Mouse (Mus musculus) urinary bladder, postnatal 25 days (tissue): ENCODE data around the gene Fam155a.
"Not testable (repeated sequence)": the region's sequence is repeated elsewhere in the genome, so short reads cannot be mapped to it uniquely, and the experiment has no call there.

Source experiments
- DNase-seq: peaks from one replicate; pipeline ENCODE4 v3.0.0; 2022; ENCODE audit warnings: low spot score

Gene Fam155a

DNA sequence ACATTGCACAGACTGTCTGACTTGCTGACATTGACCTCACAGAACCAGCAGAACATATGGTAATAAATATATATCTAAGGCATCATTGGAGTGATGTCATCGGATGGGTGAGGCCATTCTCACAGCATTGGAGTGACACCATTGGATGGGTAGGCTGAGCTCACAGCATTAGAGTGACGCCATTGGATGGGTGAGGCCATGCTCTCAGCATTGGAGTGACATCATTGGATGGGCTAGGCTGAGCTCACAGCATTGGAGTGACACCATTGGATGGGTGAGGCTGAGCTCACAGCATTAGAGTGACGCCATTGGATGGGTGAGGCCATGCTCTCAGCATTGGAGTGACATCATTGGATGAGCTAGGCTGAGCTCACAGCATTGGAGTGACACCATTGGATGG lies 110.9 kb downstream of the Fam155a start:
- DNase-seq = not testable (repeated sequence)

DNA sequence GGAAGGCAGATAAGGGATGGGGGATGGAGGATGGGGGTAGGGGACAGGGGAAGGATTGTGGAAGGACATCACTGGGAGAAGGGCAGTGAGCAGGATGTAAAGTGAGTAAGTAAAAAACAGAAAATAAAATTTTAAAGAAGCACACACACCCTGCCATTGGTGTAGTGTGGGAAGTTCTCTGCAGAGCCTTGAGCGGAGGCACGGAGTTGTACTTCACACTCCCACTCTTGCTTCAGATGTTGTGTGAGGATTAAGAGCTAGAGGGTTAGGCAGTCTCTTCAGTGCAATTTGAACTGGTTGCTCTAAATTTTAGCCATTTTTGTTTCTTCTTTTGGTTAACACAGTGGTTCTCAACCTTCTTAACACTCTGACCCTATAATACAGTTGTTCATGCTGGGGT lies 114.1 kb downstream of the Fam155a start:
- no peak for DNase-seq

DNA sequence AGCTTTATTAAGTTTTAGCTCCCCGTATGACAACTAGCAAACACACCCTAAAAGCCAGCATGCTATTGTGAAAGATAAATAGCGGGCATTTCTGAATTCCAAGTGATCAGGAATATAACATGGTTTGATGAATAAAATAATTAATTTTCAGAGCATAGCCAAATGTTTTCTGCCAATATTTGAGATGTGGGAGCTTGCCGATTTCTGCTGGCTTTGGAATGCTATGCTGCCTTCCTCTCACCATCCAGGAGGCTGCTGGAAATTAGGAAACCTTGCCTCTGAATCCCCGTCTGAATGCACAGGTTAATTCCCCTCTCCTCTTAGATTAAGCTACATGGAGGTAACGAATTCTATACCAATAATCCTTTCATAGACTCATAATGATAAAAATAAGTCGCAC lies 116.1 kb downstream of the Fam155a start:
- no peak for DNase-seq

DNA sequence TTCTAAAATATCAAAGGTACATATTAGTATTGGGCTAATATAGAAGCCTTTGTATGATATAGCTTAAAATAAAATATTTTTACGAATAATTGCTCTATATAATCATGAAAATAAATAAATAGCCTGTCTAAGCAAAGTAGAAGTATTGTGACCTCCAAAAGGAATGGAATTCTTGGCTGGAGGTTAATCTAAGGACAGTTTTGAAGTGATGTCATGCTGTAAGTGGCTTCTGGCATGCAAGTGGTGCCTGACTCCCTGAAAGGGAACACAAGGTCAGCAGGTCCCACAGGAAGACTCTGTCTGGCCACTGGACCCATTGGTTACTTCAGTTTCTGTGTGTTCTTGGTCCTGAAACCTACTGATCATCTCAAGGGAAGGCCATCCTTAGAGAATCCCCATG lies 117.3 kb downstream of the Fam155a start:
- DNase-seq = no peak

DNA sequence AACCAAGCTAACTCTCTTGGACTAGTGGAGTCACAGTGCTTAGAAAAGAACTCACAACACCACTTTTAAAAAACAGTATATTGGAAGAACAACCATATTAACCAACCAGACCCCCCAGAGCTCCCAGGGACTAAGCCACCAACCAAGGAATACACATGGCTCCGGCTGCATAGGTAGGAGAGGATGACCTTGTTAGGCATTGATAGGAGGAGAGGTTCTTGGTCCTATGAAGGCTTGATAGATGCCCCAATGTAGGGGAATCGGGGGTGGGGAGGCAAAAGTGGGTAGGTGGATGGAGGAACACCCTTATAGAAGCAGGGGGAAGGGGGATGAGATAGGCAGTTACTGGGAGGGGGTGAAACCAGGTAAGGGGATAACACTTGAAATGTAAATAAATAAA lies 132.8 kb downstream of the Fam155a start:
- no peak for DNase-seq

DNA sequence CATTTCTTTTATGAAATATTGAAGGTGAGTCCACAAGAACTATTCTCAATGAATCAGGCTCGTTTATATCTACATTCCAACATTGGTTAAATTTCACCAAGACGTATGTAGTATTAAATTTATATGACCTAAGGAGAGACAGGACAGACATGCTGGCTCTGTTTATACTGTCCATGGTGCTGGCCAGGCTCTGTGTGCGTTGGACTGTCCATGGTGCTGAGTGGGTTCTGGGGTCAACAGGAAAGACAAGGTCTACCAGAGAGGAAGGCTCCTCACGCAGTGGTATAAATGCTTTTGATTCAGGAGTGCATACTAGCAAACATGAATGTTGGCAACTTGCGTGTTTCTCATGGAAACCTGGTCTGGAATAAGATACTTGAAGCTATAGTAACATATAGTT lies 135.7 kb downstream of the Fam155a start:
- no peak for DNase-seq

DNA sequence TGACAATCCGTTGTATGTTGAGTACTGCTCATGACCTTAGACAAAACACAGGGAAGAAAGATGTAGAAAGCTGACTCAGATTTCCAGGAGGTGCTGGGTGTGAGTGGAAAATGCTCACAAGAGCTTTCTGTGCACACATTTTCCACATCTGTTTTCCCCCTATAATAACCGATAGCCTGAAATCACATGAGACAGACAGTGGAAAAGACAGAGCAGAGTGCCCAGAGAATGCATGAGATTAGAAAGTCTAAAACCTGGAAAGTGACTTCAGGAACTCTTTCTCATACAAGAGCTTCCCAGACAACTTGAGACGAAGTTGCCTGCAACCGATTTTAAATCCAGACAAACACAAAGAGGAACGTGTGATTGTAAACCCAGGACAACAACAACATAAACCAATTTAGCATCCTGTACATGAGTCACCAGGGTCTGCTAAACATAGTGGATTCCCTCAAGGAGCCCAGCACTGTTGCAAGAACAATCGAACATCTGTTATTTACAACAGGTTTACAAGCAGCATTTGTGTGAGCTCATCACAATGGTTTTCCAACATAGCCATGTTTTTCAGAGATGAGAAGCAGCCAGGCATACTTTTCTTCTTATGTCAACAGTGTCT lies 163.8 kb downstream of the Fam155a start:
- no peak for DNase-seq

DNA sequence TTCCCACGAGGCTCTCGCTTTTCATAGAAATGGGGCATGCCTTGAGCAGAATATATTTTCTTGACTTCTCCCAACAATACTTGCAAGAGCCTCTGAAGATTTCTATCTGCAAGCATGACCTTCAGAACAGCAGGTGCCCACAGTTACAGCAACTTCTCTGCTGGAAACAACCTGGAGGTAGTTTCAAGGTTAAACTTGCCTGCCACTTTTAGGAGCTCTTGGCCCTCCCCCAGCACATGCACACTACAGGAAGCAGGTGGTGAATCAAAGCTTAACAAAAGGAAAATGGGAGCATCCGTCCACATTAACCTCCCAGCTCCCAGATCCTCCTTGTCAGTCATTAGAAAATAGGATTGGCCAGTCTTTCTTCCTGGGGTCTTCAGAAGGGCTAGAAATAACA lies 175.0 kb downstream of the Fam155a start:
- no peak for DNase-seq

DNA sequence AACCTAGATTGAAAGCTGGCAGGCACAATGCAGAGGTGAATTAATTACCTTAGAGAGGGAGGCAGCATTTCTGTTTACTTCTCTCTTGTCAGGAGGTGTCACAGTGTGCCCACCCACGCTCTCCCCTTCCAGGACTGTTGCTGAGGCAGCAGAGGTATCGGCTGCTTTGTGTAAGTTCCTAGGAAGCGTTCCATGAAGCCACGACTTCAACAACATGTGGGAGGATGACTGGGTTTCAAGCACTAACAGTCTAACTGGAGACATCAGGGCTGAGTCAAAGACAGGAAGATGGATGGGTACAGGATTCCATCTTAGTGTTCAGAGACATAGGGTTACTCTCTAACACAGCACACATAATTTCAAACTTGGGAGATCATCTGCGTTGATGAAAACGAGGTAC lies 189.1 kb downstream of the Fam155a start:
- no peak for DNase-seq

DNA sequence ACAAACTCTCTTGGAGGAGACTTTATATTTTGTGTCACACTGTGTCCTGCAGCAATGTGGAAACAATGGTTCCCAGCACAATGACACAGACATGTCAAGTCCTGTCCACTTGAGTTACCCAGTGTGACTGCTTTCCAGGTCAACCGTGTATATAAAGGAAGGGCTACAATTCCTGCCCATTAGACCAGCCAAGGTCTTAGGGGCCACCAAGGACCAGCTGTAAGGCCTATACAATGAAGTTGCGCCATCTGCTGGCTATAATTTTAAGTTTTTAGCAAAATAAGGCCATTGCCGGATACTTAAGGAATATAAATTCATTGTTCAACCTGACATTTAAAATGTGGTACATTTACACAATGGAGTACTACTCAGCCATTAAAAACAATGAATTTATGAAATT lies 190.8 kb downstream of the Fam155a start:
- no peak for DNase-seq

DNA sequence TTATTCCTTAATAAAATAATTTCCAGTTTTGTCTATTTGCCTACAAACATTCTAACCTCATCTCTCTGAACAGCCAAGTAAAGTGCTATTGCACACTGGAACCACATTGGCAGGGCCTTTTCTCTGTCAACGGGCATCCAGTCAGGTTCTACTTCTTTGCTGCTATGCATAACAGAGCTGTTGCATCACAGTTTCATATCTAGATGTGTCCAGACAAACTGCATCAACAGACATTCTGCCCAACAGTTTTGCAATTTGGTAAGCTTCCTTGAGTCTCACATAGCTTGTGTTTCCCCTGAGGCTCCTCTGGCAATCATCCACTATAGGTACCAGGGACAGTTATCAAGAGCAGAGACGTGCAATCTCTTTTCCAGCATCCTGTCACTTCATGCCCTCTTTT lies 199.0 kb downstream of the Fam155a start:
- no peak for DNase-seq

DNA sequence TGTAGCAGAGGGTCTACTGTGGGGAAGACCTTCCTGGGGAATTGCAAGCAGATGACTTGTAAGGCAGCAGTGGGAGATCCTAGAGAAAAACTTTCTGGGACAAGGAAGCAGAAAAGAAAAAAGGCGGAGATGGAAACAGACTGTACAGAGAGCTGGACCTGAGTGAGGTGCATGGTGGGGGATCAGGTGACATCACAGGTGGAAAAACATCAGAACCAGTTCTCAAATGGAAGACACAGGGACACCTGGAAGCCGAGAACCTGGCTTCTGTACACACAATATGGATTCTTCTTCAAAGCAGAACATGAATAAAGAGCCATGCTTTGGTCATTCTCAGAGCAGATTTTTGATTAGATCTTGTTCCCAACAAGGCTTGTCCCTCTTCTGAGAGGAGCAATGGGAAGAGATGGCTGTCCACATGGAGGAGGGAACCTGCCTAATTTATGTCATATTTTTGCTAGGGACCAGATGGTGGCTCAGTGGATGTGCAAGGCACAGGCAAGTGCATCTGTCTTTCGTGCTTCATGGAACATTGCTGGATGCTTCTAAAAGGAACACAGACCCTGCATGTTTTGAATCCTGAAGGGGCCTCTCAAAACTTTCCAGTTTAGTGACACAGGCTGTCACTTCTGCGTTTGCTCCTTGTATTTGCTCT lies 201.3 kb downstream of the Fam155a start:
- no peak for DNase-seq

DNA sequence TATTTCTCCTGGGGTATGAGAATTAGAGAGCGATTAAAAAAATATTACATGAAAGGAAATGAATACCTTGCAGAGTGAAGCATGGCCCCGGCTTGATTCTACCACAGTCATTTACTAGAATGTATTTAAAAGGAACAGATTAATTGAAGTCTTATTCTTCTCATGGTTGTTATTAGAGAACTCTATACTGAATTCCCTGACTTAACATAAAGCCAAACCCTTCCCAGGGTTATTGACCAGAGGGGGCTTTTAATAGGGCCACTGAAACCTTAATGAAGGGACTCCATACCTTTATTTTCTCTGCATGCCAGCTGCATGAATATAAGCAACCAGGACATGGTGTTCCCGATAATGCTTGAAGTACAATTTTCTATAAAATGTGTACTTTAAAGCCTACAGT lies 221.8 kb downstream of the Fam155a start:
- no peak for DNase-seq

DNA sequence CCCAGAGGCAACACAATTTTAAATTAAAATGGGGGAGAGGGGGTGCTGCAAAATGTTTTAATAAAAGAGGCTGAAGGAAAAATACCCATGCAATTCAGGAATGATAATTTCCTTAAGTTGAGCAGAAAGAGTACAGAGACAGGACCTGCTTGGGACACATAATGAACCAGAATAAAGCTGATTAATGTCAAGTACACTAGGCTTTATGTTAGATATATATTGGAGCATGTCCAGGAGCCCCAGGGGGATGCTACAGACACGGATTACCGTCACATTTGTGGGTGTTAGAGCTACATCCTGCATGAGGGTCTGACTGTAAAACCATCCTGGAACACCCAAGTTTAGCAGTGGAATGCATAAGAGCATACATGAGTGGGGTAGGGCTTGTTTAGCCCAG lies 223.4 kb downstream of the Fam155a start:
- no peak for DNase-seq

DNA sequence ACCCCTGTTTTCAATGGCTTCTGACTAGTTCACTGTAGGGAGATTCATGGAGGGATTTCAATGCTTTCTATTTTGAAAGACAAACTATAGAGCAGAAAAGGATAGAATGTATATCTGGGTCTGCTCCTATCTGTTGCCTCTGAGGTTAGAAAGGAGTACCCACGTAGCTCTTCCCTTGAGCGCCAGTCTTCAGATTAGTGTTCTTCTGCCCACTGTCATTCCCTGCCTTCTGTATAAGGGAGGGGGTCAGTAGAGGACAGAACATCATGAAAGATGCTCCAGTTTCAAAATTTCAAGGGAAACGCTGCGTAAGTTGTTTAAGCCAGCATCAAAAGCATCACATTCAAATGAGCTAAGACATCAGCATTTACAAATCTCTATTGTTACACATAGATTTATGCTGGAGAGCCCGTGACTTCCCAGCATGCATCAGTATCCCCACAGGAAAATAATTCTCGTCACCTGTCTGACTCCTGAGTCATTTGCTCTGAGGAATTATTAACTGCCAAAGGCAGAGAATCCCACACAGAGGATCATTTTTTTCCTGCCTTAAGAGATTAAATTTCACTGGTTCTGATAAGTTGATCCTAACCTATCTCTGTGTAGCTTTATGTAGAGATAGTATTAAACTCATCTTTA lies 223.9 kb downstream of the Fam155a start:
- DNase-seq = no peak

DNA sequence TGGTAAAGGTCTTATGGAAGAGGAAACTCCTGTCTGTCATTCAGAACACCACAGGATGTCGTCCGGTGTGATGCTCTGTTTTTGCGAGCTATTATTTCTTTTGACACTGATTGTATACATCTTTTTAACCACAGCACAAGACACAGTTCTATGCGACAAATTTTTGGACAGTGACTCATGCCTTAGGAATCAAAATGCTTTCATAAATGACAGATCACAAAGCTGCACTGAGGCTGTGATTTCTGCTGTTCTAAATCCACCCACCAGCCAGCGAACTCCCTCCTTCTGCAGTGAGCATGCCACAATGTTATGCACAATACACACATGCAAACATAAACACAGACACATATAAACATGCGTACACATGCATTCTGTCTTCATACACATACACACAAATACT lies 224.5 kb downstream of the Fam155a start:
- DNase-seq = no peak

DNA sequence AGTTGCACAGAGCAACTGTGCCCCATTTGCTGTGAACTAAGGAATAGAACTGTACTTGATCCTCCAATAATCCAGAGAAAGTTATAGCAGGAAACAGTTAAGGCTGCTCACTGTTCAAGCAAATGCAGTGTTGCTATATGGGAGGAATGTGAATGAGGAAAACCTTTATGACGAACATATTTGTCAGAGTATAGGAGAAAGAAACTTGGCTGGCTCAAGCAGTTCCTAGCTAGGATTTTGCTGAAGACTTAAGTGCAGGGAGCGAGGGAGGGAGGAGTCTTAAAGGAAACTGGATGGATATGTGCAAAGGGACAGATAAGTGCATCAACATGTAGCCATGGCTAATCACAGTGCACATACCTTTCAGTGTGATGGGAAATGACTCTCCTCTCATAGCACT lies 225.3 kb downstream of the Fam155a start:
- no peak for DNase-seq

DNA sequence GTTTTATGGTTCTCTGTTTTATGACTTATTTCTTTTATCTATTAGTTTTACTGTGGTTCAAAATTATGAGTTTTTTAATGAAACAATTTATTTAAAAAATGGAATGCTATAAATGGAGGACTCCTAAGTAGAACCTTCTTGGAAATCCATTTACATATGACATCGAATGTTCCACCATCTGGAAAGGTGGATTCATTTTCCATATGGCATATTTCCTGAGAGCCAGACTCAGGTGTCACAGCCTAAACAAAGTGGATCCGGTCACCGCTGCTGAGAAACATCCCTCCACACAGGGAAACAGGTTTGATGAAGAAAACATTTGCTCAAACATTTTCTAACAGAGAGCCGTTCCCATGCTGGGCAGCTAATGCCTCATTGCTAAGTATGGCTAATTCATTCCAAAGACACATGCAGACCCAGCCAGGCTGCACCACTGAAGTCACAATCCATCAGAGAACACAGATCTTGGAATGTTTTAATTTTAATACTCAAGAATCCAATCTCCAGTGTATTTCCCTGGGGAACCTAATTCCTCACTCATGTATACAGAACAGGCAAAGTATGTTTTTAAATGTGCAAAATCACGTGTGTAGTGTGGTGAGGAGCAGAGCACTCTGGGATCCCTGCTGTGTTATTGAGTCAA lies 235.1 kb downstream of the Fam155a start:
- DNase-seq = no peak

DNA sequence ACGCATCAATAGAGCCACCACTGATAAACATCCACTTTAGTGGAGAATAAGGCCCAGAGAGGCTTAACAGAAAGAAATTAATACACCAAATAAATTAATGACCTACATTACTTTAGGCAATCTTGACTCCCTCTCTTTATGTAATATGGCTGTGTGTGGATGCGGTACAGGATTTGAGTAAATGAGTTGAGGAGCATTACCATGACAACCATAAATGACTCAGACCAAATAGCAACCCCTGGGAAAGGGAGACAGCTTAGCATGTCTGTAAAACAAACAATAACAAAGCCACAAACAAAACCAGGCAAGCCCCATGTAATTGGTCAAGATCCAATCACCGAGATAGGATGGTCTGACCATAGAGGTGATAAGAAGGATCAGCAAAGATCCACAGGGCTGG lies 244.4 kb downstream of the Fam155a start:
- no peak for DNase-seq

DNA sequence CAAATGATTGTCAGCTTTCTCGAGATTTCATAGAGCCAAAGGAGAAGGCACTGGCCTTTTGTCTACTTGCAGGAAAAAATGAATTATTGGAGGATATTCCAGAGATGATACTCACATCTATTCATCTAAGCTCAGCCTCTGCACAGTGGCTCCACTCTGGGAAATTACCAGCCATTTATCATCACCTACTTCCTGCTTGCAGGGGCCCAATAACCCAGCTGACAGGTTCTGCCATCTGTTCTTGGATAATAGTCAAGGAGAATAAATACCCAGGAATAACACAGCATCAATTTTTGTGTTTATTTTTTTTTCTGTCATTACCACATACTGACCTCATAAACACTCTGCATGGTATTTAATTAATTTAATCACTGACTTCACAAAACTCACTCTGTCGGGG lies 249.4 kb downstream of the Fam155a start:
- no peak for DNase-seq

DNA sequence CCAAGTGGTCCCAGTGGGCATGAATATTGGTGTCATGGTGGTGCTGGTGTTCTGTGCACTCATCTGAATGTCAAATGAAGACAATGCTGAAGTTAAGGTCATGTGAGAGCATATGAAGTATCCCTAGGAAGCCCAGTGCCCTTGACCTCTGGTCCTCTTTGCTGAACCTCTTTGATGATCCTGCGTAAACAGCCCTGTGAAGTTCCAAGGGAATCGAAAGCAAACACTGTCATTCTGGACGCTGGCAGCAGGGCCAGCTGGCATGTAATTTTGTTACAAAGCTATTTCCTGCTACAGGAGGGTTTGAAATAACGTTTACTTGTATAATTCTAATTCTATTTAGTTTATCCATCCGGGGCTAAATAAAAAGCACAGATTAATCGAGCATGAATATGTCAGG lies 270.2 kb downstream of the Fam155a start:
- no peak for DNase-seq

DNA sequence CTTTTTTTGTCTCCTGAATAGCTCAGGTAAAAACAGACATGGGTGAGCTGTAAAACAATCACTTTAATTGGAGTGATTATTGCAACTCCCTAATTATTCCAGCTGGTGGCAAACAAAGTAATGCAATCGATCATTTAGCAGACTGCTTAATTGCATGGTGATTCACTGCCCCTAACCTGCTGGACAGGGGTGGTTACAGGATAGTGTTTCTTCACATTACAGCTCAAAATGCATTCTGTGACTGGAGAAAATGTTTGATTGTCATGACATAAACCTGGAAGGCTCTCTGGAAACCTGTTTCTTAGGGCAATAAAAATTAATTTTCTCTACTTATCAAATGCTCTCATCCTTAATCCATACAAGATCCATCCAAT lies 276.7 kb downstream of the Fam155a start:
- DNase-seq = no peak

DNA sequence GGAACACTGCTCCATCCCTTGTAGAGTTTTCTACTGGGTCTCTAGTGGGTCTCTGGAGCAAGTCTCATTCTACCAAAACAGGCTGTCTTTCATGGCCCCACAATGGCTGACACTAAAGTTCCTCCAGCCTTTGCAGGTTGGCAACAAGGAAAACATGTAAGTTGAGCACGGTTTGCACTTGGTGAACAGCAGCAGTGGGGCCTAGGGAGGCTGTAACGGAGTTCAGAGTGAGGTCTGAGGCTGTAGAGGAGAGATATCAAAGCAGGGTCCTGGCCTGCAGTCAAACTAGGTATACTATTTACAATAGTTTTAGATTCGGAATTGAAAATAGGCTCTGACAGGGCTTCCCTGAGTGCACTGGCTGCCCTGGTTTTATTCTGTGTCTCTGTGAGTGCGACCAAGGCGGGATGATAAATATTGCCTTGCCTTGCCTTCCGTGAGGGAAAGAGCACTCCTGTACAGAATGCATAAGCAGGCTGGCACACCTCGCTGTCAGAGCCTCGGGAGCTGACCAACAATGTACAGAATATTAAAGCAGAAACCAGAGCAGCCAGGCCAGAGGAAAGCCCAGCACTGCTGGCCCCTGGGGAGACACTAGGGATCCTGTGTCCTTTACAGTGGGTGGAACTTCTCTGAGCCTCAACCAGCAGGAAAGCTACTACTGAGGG lies 277.3 kb downstream of the Fam155a start:
- DNase-seq = no peak
